Mouse (Mus musculus): Measurements from ENCODE around the gene Vldlr. TPM values are rescaled to one million over a fixed set of nuclear protein-coding genes. Genes with fewer than 3 reads are reported as not detected.

The Vldlr gene
- polyA plus RNA-seq, 1 experiment from 2014 or later = 15.8 TPM

- under 1% methylated on average over 52 of the region's 62 CpGs for WGBS
- Histone ChIP-seq H3K36me3 (no peaks in the 10 kb centered on the region), H3K9ac (peak overlapping the region; percentile 66), H3K27me3 (peaks cover 8% of the 10 kb centered on the region; the same call in 1 of the 2 replicates), H3K27ac (replicated peaks) (peak overlapping the region; percentile 71), H3K4me2 (replicated peaks) (peak overlapping the region; percentile 95), H3K9me3 (replicated peaks) (no peaks in the 10 kb centered on the region), H3K4me3 (replicated peaks) (peak overlapping the region; percentile 72), H3K4me1 (peaks cover 24% of the 10 kb centered on the region)
- peak; percentile 75 for ATAC-seq (ENCODE audit: insufficient number of reproducible peaks, low FRiP score, low TSS enrichment, low read depth)
Measured at GRCm38 (mm10) chr19:27216767-27217403, 601 bp downstream of the Vldlr start.

GRCm38 (mm10) chr19:27217404-27217940, 1.2 kb downstream of the Vldlr start:
- Histone ChIP-seq H3K9me3 (replicated peaks) (no peaks in the 10 kb centered on the region), H3K4me3 (replicated peaks) (peak overlapping the region; percentile 72), H3K4me2 (replicated peaks) (peak overlapping the region; percentile 95), H3K36me3 (no peaks in the 10 kb centered on the region), H3K27ac (replicated peaks) (peak overlapping the region; percentile 71), H3K4me1 (peaks cover 24% of the 10 kb centered on the region), H3K9ac (peak overlapping the region; percentile 66), H3K27me3 (peaks cover 8% of the 10 kb centered on the region; the same call in 1 of the 2 replicates)
- ATAC-seq (ENCODE audit: insufficient number of reproducible peaks, low FRiP score, low TSS enrichment, low read depth) = peak; percentile 61
- WGBS = 1% methylated on average over 42 of the region's 52 CpGs

GRCm38 (mm10) chr19:27217941-27218411, 1.7 kb downstream of the Vldlr start:
- Histone ChIP-seq H3K4me1 (peaks cover 24% of the 10 kb centered on the region), H3K4me2 (replicated peaks) (peak overlapping the region; percentile 95), H3K27ac (replicated peaks) (peak overlapping the region; percentile 71), H3K4me3 (replicated peaks) (peak overlapping the region; percentile 72), H3K27me3 (peaks cover 8% of the 10 kb centered on the region; the same call in 1 of the 2 replicates), H3K36me3 (no peaks in the 10 kb centered on the region), H3K9me3 (replicated peaks) (no peaks in the 10 kb centered on the region), H3K9ac (peak overlapping the region; percentile 66)
- WGBS = under 1% methylated on average over 32 of the region's 32 CpGs
- 0 out of 2 replicates have a peak, but pooled peaks have one; percentile 40 for ATAC-seq (ENCODE audit: insufficient number of reproducible peaks, low FRiP score, low TSS enrichment, low read depth)

GRCm38 (mm10) chr19:27218561-27219262, 2.4 kb downstream of the Vldlr start:
- Histone ChIP-seq H3K9ac (peak overlapping the region; percentile 66), H3K27me3 (peaks cover 8% of the 10 kb centered on the region; the same call in 1 of the 2 replicates), H3K4me2 (replicated peaks) (peak overlapping the region; percentile 95), H3K36me3 (no peaks in the 10 kb centered on the region), H3K27ac (replicated peaks) (no peak overlapping the region), H3K4me1 (peaks cover 24% of the 10 kb centered on the region), H3K9me3 (replicated peaks) (no peaks in the 10 kb centered on the region), H3K4me3 (replicated peaks) (peak overlapping the region; percentile 72)
- under 1% methylated on average over 30 of the region's 30 CpGs for WGBS
- ATAC-seq (ENCODE audit: insufficient number of reproducible peaks, low FRiP score, low TSS enrichment, low read depth) = peak; percentile 32

- H3K27me3 ChIP-seq = peaks cover 8% of the 10 kb centered on the region; the same call in 1 of the 2 replicates
- ATAC-seq (ENCODE audit: insufficient number of reproducible peaks, low FRiP score, low TSS enrichment, low read depth) = no peak
- H3K36me3 ChIP-seq = no peaks in the 10 kb centered on the region
- no peaks in the 10 kb centered on the region for H3K9me3 ChIP-seq (replicated peaks)
- H3K4me1 ChIP-seq = peaks cover 24% of the 10 kb centered on the region
- H3K4me3 ChIP-seq (replicated peaks) = no peak overlapping the region
- no peak overlapping the region for H3K4me2 ChIP-seq (replicated peaks)
- H3K27ac ChIP-seq (replicated peaks) = no peak overlapping the region
- H3K9ac ChIP-seq = no peak overlapping the region
Measured at GRCm38 (mm10) chr19:27219586-27219985, 3.3 kb downstream of the Vldlr start.

GRCm38 (mm10) chr19:27223046-27223445, 6.8 kb downstream of the Vldlr start:
- ATAC-seq (ENCODE audit: insufficient number of reproducible peaks, low FRiP score, low TSS enrichment, low read depth) = no peak
- H3K4me1 ChIP-seq = peaks cover 11% of the 10 kb centered on the region
- 71% methylated on average over 6 of the region's 6 CpGs for WGBS
- H3K4me2 ChIP-seq (replicated peaks) = no peak overlapping the region
- no peaks in the 10 kb centered on the region for H3K36me3 ChIP-seq
- H3K27ac ChIP-seq (replicated peaks) = no peak overlapping the region
- H3K4me3 ChIP-seq (replicated peaks) = no peak overlapping the region
- no peaks in the 10 kb centered on the region for H3K27me3 ChIP-seq
- H3K9me3 ChIP-seq (replicated peaks) = no peaks in the 10 kb centered on the region
- no peak overlapping the region for H3K9ac ChIP-seq

GRCm38 (mm10) chr19:27224356-27224755, 8.1 kb downstream of the Vldlr start:
- no peaks in the 10 kb centered on the region; the same call in 1 of the 2 replicates for H3K4me1 ChIP-seq
- no peak overlapping the region for H3K4me3 ChIP-seq (replicated peaks)
- H3K27ac ChIP-seq (replicated peaks) = no peak overlapping the region
- WGBS = 50% methylated on average over 1 of the region's 1 CpGs
- no peaks in the 10 kb centered on the region for H3K36me3 ChIP-seq
- H3K27me3 ChIP-seq = no peaks in the 10 kb centered on the region
- no peaks in the 10 kb centered on the region for H3K9me3 ChIP-seq (replicated peaks)
- no peak overlapping the region for H3K9ac ChIP-seq
- ATAC-seq (ENCODE audit: insufficient number of reproducible peaks, low FRiP score, low TSS enrichment, low read depth) = no peak
- no peak overlapping the region for H3K4me2 ChIP-seq (replicated peaks)

- ATAC-seq (ENCODE audit: insufficient number of reproducible peaks, low FRiP score, low TSS enrichment, low read depth) = no peak
- Histone ChIP-seq H3K4me1 (no peaks in the 10 kb centered on the region; the same call in 1 of the 2 replicates), H3K9me3 (replicated peaks) (no peaks in the 10 kb centered on the region), H3K4me3 (replicated peaks) (no peak overlapping the region), H3K4me2 (replicated peaks) (no peak overlapping the region), H3K36me3 (no peaks in the 10 kb centered on the region), H3K27ac (replicated peaks) (no peak overlapping the region), H3K9ac (no peak overlapping the region), H3K27me3 (no peaks in the 10 kb centered on the region)
- 61% methylated on average over 3 of the region's 3 CpGs for WGBS
Measured at GRCm38 (mm10) chr19:27226626-27227025, 10.3 kb downstream of the Vldlr start.

GRCm38 (mm10) chr19:27227131-27227530, 10.8 kb downstream of the Vldlr start:
- Histone ChIP-seq H3K27ac (replicated peaks) (no peak overlapping the region), H3K4me1 (no peaks in the 10 kb centered on the region; the same call in 1 of the 2 replicates)
- 52% methylated on average over 4 of the region's 4 CpGs for WGBS

GRCm38 (mm10) chr19:27228254-27228653, 12.0 kb downstream of the Vldlr start:
- Histone ChIP-seq H3K27ac (replicated peaks) (no peak overlapping the region), H3K4me2 (replicated peaks) (no peak overlapping the region), H3K9ac (no peak overlapping the region), H3K27me3 (no peaks in the 10 kb centered on the region), H3K36me3 (no peaks in the 10 kb centered on the region), H3K9me3 (replicated peaks) (no peaks in the 10 kb centered on the region), H3K4me1 (no peaks in the 10 kb centered on the region; the same call in 1 of the 2 replicates), H3K4me3 (replicated peaks) (no peak overlapping the region)
- no peak for ATAC-seq (ENCODE audit: insufficient number of reproducible peaks, low FRiP score, low TSS enrichment, low read depth)
- 98% methylated on average over 1 of the region's 1 CpGs for WGBS

More at GRCm38 (mm10) chr19:27227131-27227530, 10.8 kb downstream of the Vldlr start:
- Histone ChIP-seq H3K9ac (no peak overlapping the region), H3K4me2 (replicated peaks) (no peak overlapping the region), H3K36me3 (no peaks in the 10 kb centered on the region), H3K27me3 (no peaks in the 10 kb centered on the region), H3K9me3 (replicated peaks) (no peaks in the 10 kb centered on the region), H3K4me3 (replicated peaks) (no peak overlapping the region)
- ATAC-seq (ENCODE audit: insufficient number of reproducible peaks, low FRiP score, low TSS enrichment, low read depth) = no peak

GRCm38 (mm10) chr19:27233386-27233785, 17.1 kb downstream of the Vldlr start:
- WGBS = 65% methylated on average over 2 of the region's 2 CpGs
- Histone ChIP-seq H3K27me3 (no peaks in the 10 kb centered on the region), H3K9ac (no peak overlapping the region), H3K9me3 (replicated peaks) (no peaks in the 10 kb centered on the region), H3K27ac (replicated peaks) (no peak overlapping the region), H3K36me3 (peaks cover 7% of the 10 kb centered on the region; the same call in 1 of the 2 replicates), H3K4me3 (replicated peaks) (no peak overlapping the region), H3K4me2 (replicated peaks) (no peak overlapping the region), H3K4me1 (no peaks in the 10 kb centered on the region)
- ATAC-seq (ENCODE audit: insufficient number of reproducible peaks, low FRiP score, low TSS enrichment, low read depth) = no peak

Data from embryonic facial prominence, embryonic 15.5 days (tissue).